Mouse (Mus musculus): ENCODE measurements at regions not wholly inside any gene's neighbourhood (a gene's known extent, or its start where the extent isn't known, plus 50 kb on each side); places are given as distances from the start of the nearest gene placed in this dataset.

DNA sequence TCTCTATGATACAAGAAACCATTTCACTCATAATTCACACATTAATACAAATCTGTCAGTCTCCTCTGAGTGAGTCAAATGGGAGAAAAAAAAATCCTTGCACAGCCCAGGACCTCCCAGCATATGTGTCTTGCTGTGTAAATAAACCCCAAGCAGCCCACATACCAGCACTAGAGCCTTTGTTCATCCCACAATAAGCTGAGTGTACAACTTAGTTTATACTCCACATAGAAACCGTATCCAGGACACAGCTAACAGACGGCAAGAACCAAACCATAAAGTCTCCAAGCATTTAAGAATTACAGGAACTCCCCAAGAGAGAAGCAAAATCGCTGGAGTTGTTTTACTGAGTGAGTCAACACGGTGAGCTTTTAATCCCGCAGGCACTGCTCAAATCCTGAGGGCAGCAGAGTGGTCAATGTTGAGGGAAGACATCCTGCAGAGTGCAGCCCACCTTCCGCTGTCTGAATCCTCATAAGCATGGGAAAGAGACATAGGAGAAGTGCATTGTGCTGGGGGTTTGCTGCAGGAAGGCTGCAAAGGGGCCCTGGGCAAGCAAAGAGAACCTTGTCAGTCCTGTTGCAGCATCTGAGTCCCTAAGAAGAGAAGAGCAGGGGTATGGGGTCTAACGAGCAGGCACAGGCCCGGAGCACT is 436.4 kb downstream of the Tns3 start:
- DNase-seq (ENCODE audit: low read depth, low spot score), result no peak

DNA sequence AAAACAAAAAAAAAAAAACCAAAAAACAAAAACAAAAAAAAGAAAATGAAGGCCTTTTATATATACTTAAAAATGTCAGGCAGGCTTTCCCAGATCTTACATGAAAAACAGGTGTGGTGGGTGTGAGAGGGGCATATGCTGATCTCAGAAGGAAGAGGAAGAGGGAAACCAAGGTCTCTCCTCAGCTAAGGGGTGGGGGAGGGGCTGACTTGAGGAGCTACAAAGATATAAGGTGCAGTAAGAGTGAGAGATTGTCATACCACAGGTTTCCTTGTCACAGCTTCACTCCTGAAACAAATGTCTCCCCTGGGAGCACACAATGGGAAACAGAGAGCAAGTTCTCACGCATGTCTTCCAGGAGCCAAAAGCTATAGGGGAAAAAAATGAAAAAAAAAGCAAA is 440.0 kb downstream of the Tns3 start:
- DNase-seq (ENCODE audit: low read depth, low spot score), result no peak

DNA sequence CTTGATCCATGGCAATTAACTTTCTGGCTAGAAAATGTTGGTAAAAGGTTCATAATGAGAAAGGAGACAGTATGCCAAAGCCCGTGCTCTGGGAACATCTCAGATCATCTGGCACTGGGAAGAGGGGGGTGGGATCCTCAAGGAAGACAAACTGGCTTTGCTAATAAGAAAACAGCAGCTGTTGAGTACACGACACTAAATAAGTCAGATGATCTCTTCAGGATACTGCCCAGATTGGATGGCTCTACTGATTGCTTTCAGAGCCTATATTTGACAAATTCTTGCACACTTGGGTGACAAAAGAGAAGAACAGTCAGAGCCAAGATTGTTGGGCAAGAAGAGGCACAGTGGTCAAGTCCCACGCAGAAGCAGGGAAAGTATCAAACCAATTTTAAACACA is 443.7 kb downstream of the Tns3 start:
- DNase-seq (ENCODE audit: low read depth, low spot score), result no peak

DNA sequence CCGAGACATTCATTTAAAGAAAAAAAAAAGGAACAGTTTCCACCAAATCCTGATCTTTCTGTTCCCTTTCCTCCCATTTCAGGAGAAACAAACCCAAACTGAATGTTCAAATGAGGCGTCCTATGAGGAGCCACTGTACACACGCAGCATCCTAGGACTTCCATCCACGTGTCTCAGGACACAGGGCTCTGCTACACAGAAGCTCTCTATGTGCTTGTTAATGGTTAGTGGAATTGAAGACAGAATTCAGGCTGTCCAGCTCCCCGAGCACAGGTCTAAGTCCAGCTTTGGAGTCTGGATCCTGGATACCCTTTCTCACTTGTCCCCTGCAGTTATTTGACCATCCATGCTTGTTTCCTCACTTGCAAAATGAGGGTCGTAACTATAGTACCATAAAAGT is 444.4 kb downstream of the Tns3 start:
- no peak for DNase-seq (ENCODE audit: low read depth, low spot score)

DNA sequence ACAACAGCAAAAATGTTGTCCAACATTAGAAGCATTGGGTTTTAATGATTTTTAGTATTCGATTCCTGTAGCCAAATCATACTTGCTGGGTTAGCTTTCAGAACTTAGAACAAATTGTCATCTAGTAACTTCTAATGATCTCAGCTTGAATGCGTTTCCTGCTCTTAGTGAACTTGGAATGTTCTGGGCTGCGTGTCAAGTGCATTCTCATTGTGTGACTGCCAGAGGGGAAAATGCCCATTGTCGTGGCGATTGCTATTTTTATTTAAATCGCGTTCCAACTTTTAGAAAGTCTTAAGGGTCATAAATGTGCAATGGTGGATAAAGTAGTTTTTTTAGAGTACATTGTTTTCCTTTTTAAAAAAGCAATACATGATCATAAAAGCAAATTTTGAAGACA is 448.7 kb downstream of the Tns3 start:
- DNase-seq (ENCODE audit: low read depth, low spot score), result no peak

DNA sequence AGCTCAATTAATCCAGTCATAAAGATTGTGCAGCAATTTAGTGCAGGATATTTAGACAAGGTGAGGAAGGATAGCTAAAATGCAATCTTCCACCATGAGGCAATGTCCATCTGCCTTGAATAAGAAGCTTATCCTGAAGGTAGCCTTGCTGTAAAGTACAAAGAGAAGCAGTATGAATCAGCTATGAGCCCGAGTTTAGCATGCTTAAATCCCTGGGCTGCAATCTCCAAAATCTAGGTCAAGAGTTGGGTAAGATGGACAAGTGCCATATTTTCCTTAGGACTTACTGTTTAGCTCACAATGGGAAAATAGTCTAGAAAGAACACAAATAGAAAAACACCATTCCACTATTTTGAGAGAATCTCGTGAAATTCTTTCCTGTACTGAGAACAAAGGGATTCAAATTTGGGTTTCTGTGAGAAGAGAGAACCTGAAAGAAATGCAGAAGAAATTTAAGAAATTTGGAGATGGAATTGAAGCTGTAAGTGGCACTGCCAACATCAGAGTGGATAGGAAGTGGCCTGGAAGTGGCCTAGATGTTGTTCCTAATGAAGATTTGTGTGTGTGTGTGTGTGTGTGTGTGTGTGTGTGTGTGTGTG is 449.9 kb downstream of the Tns3 start:
- DNase-seq (ENCODE audit: low read depth, low spot score), result no peak

DNA sequence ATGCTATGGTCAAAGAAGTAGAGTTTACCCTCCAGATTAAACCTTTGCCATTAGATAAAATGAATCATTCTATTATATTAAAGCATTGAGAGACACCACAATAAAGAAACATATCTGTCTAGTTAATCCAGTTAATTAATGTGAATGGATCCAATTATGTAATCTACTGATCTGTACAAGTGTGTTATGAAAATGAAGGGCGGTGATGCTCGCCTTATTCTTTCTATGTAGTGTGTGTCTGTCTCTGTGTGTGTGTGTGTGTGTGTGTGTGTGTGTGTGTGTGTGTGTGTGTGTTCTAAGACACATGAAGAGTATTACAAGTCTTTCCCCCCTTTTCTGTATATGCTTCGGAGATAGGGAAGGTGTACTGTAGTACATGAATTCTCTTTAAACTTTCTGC is 451.2 kb downstream of the Tns3 start:
- DNase-seq (ENCODE audit: low read depth, low spot score), result no peak

DNA sequence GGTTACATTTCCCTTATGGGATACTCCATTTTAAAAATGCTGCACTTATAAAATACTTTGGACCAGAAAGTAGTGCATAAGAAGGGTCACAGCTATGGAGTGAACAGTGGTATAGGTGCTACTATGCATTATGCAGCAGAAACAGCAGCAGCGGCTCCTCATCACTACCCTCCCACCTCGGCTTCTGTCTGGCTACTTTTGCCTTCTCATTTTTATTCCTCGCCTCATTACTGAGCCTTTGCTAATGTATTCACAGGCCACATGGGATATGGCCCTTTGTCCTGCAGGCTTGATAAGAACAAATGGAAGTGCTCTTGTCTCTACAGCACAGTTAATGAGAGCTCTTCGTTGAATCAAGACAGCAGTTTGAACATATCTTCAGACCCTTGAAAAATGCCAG is 451.6 kb downstream of the Tns3 start:
- DNase-seq (ENCODE audit: low read depth, low spot score), result no peak

DNA sequence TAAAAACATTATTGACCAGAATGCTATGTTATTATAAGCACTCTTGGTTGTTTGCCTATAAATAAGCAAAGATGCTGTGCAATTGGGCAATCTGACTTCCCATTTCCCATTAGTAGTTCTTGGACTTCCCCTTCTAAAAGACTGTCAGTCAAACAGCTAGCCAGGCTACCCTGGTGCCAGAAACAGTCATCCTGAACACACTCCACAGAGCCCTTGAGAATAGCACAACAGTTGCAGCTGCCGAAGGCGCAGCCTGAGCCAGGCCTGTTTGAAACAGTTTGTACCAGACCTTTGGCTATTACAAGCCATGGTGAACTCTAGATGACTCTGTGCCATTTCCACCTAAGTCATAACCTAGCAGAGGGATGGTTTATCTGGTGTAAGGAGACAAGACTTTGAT is 455.3 kb downstream of the Tns3 start:
- no peak for DNase-seq (ENCODE audit: low read depth, low spot score)

DNA sequence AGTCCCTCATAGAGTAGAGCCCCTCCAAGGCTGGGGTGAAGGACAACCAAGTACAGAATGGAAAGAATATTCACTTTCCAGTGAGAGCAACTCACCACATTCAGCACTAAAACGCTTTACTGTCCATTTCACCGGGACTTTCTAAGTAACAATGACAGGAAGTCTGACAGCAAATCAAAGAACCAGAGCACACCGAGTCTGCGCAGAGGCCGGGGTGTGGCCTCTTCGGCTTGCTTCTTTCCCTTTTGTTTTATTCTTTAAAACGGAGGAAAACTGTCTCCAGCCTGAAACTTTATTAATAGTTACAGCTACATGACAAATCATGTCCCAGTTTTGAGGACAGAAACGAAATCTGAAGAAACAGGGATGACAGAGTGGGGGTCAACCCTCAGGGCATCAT is 465.0 kb downstream of the Tns3 start:
- DNase-seq (ENCODE audit: low read depth, low spot score), result no peak
